Mouse (Mus musculus) small intestine, adult 2 months (tissue): ENCODE results near the gene Mnat1. TPM values are rescaled to one million over a fixed set of nuclear protein-coding genes. Genes with fewer than 3 reads are reported as not detected.

Experiments
- H3K27ac ChIP-seq: fragments of 200-500 bp; 2 replicates; pipeline ENCODE4 v1.5.1; 2012; ENCODE audit warnings: low read depth, low read length, control low read depth, inconsistent platforms; ENCODE audit not compliant: insufficient read depth
- H3K27me3 ChIP-seq: fragments of 200-500 bp; 2 replicates; pipeline ENCODE4 v1.6.1; 2012; ENCODE audit warnings: mild to moderate bottlenecking, moderate library complexity, low read length, inconsistent platforms; ENCODE audit not compliant: control insufficient read depth, insufficient read depth
- H3K36me3 ChIP-seq: fragments of 200-500 bp; 2 replicates; pipeline ENCODE4 v1.6.1; 2012; ENCODE audit warnings: mild to moderate bottlenecking, low read length, control low read depth, inconsistent platforms; ENCODE audit not compliant: control insufficient read depth, insufficient read depth
- H3K4me1 ChIP-seq: fragments of 200-500 bp; 2 replicates; pipeline ENCODE4 v1.6.1; 2012; ENCODE audit warnings: low read length, inconsistent platforms, mixed read lengths; ENCODE audit not compliant: control insufficient read depth, insufficient read depth, insufficient read length
- H3K4me3 ChIP-seq: fragments of 200-500 bp; 2 replicates; pipeline ENCODE4 v1.5.1; 2012; ENCODE audit warnings: low read depth, mild to moderate bottlenecking, control low read depth, inconsistent platforms, low read length, moderate library complexity
- CTCF ChIP-seq: fragments of 200-500 bp; IDR thresholded peaks from 2 replicates; pipeline ENCODE4 v1.5.1; 2012; ENCODE audit warnings: low read depth, mild to moderate bottlenecking, control low read depth, inconsistent platforms, low read length, moderate library complexity, mixed read lengths; ENCODE audit not compliant: insufficient replicate concordance, insufficient read length; ENCODE audit errors: extremely low read depth
- POLR2A ChIP-seq: fragments of 200-500 bp; IDR thresholded peaks from 2 replicates; pipeline ENCODE4 v1.6.1; 2012; ENCODE audit warnings: low read depth, mild to moderate bottlenecking, control low read depth, inconsistent platforms, low read length, moderate library complexity
- WGBS: fragments of 180-500 bp; shearing (Covaris S2); methylation state at CpG from one replicate; pipeline ENCODE4 v1.1.7; 2018; 5-methylcytosine and 5-hydroxymethylcytosine counted together
- polyA plus RNA-seq: library from polyadenylated mRNA; depleted of rRNA; stranded (reverse); fragments of >200 nt; gene quantifications from 2 replicates; pipeline ENCODE4 v1.2.3, GENCODE M21; 2012

Mnat1 gene
- polyA plus RNA-seq, 1 experiment: 1.7 TPM

DNA sequence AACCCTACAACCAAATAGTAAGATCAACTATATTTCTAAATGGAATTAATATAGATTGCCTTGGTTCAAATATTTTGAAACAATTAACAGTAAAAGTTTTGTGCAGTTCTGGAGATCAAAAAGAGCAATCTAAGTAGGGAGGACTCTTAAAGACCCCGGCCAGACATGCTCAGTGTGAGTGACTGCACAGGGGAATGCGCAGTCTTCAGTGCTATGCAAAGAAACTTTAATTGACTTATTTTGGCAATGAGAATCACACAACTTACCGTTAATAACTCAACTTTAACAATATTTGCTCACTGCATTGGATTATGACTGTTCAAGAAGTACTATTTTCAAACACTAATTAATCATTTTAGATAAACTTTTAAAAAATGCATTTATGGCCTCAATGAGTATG is 146.0 kb downstream of the Mnat1 start:
- H3K27me3 ChIP-seq: no peaks in the 10 kb centered on the region
- TF ChIP-seq POLR2A (no peak), CTCF (no peak)
- H3K4me1 ChIP-seq: no peaks in the 10 kb centered on the region
- 80% methylated on average over 3 of the region's 3 CpGs for WGBS
- H3K36me3 ChIP-seq: peaks cover 6% of the 10 kb centered on the region
- H3K27ac ChIP-seq: no peak overlapping the region
- no peak overlapping the region for H3K4me3 ChIP-seq

- no peaks in the 10 kb centered on the region for H3K27me3 ChIP-seq
- peaks cover 6% of the 10 kb centered on the region for H3K36me3 ChIP-seq
- 81% methylated on average over 4 of the region's 4 CpGs for WGBS
- no peak overlapping the region for H3K4me3 ChIP-seq
- no peak overlapping the region for H3K27ac ChIP-seq
- TF ChIP-seq POLR2A (no peak), CTCF (no peak)
- H3K4me1 ChIP-seq: no peaks in the 10 kb centered on the region
These were observed 146.4 kb downstream of the Mnat1 start for GRCm38 (mm10) chr12:73269933-73270332.

DNA sequence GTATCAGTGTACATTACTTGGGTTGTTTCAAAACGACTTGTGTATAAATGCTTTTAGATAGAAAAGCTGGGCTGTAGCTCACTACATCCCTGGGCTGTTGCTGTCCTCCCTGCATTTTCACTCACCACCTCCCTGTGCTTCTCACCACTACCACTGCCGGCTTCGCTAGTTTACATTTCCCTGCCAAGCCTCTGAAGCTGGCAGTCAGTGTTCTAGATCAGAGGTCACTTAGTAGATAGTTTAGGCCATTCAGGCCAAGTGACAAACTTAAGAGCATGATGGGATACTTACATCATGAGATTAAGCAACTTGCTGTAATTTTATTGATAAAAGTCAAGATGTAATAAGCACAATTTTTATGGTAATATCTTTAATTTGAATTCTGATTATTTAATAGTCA is 151.4 kb downstream of the Mnat1 start:
- H3K4me3 ChIP-seq: no peak overlapping the region
- H3K27ac ChIP-seq: no peak overlapping the region
- no peaks in the 10 kb centered on the region for H3K4me1 ChIP-seq
- H3K36me3 ChIP-seq: peaks cover 12% of the 10 kb centered on the region
- WGBS: 91% methylated on average over 3 of the region's 3 CpGs
- TF ChIP-seq CTCF (no peak), POLR2A (no peak)
- no peaks in the 10 kb centered on the region for H3K27me3 ChIP-seq

GRCm38 (mm10) chr12:73286287-73287092 is 163.0 kb downstream of the Mnat1 start, which contains the start of the genes Trmt5 and Slc38a6:
Gene Trmt5, minus strand, starts transcription at chr12:73286710.
Gene Slc38a6, plus strand, starts transcription at chr12:73286779.
- TF ChIP-seq CTCF (0 out of 2 replicates have a peak, but pooled peaks have one; percentile 7), POLR2A (peak; percentile 57; the same call in 1 of the 2 replicates)
- H3K4me3 ChIP-seq: peak within 1 kb of the TSS; percentile 78
- WGBS: under 1% methylated on average over 53 of the region's 53 CpGs
- peaks cover 3% of the 10 kb centered on the region for H3K36me3 ChIP-seq
- H3K27ac ChIP-seq: peak within 1 kb of the TSS; percentile 25
- no peaks in the 10 kb centered on the region for H3K27me3 ChIP-seq
- H3K4me1 ChIP-seq: peaks cover 1% of the 10 kb centered on the region; the same call in 1 of the 2 replicates

GRCm38 (mm10) chr12:73287609-73288008 is 164.1 kb downstream of the Mnat1 start:
- Histone ChIP-seq H3K36me3 (peaks cover 3% of the 10 kb centered on the region), H3K4me3 (no peak overlapping the region), H3K4me1 (peaks cover 1% of the 10 kb centered on the region; the same call in 1 of the 2 replicates), H3K27ac (no peak overlapping the region), H3K27me3 (no peaks in the 10 kb centered on the region)
- TF ChIP-seq CTCF (no peak), POLR2A (no peak)
- WGBS: 41% methylated on average over 8 of the region's 8 CpGs

GRCm38 (mm10) chr12:73288626-73289025 is 165.1 kb downstream of the Mnat1 start:
- H3K4me1 ChIP-seq: peaks cover 1% of the 10 kb centered on the region; the same call in 1 of the 2 replicates
- H3K36me3 ChIP-seq: peaks cover 4% of the 10 kb centered on the region
- no peak overlapping the region for H3K27ac ChIP-seq
- TF ChIP-seq POLR2A: no peak
- TF ChIP-seq CTCF: no peak
- H3K27me3 ChIP-seq: no peaks in the 10 kb centered on the region
- H3K4me3 ChIP-seq: no peak overlapping the region
- WGBS: 95% methylated on average over 3 of the region's 3 CpGs

GRCm38 (mm10) chr12:73294884-73295283 is 171.4 kb downstream of the Mnat1 start:
- peaks cover 4% of the 10 kb centered on the region for H3K36me3 ChIP-seq
- H3K27me3 ChIP-seq: no peaks in the 10 kb centered on the region
- TF ChIP-seq POLR2A (no peak), CTCF (no peak)
- H3K4me3 ChIP-seq: no peak overlapping the region
- no peaks in the 10 kb centered on the region for H3K4me1 ChIP-seq
- H3K27ac ChIP-seq: no peak overlapping the region
